Mouse (Mus musculus) 3T3-L1 (cell line): ENCODE measurements at regions not wholly inside any gene's neighbourhood (a gene's known extent, or its start where the extent isn't known, plus 50 kb on each side); places are given as distances from the start of the nearest gene placed in this dataset.

Experiments
- DNase-seq: peaks from one replicate; pipeline ENCODE4 v3.0.0-alpha.2; 2015; ENCODE audit warnings: low read depth, low spot score

DNA sequence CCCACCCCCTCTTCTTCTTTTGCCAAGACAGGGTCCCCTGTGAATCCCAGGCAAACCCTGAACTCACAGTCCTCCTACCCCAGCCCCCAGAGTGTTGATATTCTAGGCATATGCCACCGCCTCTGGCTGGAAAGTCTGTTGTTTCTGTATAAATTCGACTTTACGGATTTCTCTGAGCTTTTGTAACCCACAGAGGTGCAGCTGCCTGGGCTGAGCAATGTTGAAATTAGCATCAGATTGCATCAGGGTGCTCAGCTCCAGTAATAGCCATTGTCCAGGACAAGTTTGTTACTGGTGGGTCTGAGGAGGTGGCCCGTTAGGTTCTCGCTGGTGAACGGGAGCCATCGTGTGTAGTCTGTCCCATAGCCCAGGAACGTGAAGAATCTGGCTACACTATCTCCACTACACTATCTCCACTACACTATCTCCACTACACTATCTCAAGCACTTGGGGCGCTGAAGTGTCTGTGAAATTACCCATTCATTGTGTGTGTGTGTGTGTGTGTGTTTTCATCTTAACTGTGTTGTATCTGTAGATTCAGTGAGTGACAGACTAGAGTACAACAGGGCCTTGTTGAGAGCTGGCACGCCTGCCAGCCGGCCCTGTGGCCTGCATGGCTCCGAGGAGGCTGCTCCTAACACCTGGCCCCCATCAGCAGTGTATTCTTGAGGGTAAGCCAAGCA, 92.4 kb upstream of the Hnrnpk start:
- no peak for DNase-seq

DNA sequence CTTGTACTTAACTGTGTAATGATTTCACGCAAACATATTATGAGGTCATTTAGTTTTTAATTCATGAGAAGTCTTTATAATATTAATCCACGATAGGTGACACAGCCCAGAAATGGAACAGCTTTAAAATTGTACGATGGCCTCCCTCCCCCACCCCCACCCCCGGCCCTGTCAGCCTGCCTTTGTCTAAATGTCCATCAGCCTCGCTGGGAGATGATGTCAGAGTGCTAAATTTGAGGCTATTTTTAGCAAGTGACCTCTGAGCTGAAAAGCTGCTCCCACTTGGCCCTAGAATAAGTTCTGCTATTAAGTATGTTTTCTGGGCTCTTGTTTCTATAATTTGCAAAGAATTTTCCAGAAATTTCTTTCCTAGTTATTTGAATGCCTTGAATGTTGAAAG, 91.6 kb upstream of the Hnrnpk start:
- peak; percentile 20 for DNase-seq

DNA sequence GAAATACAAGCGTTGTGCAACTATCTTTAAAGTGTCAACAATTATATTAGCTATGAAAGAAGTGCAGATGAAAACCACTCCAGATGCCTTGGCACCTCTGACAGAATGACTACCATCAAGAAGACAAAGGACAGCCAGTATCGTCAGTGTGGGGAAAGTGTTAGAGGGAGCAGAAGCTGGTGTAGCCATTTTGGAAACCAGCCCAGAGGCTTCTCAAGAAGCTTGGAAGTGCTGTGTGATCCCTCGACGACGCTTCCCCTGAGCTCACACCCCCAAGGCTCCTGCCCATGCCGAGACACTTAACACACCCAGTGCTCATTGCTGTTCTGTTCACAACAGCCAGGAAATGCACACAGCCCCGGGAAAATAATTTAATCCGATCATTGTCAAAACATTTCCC, 87.7 kb upstream of the Hnrnpk start:
- no peak for DNase-seq

DNA sequence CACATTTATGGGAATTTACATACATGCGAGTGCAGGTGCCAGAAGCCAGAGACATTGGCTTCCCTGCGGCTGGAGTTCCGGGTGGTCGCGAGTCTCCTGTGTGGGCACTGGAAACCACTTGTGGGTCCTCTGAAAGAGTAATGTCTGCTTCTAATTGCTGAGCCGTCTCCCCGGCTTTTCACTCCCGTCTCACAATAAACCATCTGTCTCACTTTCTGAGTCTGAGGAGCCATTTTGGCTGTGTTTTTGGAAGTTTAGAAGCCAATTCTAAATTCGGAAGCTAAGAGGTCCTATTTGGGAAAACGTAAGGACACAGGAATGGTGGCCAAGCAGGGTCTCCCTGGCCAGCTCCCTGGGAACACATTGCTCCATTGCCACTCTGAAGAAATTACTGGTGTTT, 81.9 kb upstream of the Hnrnpk start:
- DNase-seq: no peak

DNA sequence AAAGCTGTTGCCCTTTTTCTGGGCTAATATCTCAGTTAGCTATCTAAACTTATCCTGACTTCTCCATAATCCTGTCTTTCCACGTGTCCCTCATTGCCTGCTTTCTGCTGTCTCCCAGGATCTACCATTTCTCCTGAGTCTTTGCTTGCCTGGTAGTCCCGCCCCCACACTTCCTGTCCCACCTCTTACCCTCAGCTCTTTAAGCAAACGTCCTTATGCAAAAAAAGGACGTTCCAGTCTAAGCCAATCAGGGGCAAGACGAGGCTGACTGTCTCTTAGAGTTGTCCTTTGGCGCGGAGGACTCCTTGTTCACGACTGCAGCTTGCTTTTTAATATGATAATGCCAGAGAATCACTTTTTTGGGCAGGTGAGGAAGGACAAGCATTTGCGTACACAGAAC, 79.6 kb upstream of the Hnrnpk start:
- DNase-seq: no peak

DNA sequence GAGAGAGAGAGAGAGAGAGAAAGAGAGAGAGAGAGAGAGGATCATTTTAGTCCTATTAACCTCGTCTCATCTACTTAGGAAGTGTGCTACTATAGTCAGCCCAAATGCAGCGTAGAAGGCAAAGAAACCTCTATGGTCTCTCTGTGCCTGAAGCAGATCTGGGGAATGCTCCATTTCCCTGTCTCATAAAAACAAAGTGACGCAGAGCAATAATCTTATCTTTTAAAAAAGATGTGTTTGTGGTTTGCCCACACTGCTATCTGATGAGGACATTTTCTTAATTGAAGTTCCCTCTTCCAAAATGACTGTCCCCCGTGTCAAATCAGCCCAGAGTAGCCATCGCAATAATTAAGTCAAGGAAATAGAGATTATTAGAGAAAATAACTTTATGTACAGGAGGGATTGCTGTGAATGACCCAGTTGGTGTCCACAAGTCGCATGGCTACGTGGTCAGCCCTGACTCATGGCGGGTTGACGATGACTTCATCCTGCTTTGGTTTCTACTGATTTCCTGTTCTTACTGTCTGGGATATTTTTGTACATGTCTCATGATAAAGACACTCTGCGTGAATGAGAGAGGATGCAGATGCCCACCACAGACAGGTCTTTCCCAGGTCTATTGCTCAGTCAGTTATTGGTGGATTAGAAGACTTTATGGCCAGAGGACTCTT, 77.9 kb upstream of the Hnrnpk start:
- DNase-seq: peak; percentile 65

DNA sequence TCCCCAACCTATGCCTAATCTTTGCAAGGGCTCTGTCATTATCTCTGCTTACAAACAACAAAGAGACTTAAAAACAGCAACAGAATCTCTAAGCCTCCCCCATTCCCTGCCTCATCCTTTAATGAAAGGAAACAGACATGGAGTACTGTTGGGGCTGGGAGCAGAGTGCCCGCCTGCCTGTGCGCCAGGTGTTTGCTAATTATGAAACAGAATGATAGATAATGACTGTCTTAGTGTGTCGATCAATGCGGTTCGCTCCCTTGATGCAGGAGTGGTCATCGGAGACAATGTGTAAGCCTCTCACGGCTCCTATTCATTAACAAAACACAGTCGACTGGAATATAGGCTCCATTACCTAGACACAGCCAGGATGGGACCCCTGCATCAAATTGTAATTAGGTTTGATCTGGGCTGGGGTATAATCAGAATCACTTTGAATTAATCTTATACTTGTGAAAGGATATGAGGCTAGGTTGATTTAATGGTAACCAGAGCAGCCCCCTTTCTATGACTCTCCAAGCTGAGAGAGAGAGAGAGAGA, 77.3 kb upstream of the Hnrnpk start:
- no peak for DNase-seq

DNA sequence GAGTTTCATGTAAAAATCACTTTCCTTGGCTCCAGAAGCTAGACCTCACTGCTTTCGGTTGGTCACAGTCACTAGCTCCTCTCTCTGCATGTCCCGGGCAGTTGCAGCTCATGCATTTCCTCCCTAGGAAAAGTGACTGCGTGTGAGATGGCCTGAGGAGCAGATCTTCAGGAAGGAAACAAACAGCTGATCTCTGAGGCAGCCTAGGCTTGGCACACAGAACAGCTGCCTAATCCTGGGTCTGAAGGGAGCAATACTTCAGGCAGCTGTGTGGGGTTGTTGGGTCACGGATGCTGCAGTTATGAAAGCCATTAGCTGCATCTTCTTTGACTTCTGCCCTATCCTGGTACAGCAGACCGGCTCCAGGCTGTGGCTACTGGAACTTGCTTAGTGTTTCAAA, 75.3 kb upstream of the Hnrnpk start:
- DNase-seq: no peak

DNA sequence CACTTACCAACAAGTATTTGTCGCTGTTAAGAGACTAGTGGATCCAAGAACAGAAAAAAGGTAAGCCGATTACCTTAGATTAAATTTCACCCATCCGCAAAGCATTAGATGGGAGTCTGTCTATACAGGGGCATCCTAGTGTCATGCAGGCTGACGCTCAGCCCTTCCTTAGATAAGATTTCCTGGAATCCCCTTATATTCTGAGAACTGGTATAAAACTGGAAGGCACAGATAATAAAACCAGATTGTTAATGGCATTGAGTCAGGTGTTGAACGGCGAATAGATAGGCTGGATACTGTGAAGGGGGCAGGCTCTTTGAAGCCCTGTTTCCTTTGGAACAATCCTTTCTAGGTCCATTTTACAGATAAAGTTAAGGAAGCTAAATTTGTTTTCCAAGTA, 74.1 kb upstream of the Hnrnpk start:
- no peak for DNase-seq

DNA sequence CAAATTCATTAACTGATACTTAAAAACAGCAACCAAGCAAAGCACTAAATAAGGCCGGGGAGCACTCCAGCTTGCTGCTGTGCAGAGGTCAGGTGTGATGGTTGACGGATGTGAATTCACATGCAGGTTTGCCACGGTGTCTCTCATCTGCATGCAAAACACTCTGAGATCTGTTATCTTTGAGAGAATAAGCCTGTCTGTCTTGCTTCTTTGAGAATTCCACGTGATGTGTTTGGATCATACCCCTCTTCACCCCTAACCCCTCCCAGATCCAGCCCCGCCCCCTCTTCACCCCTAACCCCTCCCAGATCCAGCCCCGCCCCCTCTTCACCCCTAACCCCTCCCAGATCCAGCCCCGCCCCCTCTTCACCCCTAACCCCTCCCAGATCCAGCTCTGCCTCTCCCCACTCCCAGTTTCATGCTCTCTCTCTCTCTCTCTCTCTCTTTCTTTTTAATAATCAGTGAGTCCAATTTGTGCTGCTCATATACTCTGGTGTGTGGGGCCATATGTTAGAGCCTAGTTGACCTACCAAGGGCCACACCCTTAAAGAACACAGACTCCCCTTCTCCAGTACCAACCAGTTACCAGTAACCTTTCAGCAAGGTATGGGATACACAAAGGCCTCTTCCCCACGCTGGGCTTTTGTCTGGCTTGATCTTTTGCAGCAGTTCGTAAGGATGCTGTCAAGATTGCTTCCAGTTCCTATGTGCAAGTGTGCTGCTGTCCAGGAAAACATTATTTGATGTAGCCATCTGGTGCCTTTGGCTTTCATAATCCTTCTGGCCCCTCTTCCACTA, 73.1 kb upstream of the Hnrnpk start:
- DNase-seq: no peak

DNA sequence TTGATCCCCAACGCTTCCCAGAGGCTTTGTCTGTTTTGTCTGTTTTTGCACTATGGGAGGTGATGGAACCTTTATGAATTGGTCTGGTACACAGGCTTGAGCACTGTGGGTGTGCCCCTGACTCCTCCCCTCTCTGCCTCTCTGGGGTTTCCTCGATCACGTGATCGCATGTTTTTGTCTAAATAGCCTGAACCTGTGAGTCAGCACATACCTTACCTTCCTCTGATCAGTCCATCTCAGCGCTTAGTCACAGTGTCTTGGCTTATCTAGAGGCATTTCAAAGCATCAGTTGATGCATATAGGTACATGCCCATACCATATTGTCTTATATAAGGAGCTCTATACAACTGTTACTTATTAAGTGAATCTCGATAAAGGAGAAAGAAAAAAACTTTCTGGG, 72.4 kb upstream of the Hnrnpk start:
- peak; percentile 78 for DNase-seq

DNA sequence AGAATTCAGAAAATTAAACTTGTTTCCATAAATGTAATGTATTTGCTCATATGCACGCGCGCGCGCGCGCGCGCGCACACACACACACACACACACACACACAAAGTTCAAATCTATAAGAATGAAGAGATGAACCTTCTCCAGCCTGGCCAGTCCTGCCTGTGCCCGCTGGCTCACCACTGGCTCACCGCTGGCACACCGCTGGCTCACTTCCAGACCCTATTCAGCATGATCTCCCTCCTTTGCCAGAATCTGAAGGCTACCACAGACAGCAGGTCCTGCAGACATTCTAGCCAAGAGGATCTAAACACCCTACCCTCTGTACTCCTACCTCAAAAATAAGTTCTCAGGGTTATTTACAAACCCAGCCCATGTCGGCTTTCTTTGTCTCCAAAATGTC, 69.3 kb upstream of the Hnrnpk start:
- no peak for DNase-seq

DNA sequence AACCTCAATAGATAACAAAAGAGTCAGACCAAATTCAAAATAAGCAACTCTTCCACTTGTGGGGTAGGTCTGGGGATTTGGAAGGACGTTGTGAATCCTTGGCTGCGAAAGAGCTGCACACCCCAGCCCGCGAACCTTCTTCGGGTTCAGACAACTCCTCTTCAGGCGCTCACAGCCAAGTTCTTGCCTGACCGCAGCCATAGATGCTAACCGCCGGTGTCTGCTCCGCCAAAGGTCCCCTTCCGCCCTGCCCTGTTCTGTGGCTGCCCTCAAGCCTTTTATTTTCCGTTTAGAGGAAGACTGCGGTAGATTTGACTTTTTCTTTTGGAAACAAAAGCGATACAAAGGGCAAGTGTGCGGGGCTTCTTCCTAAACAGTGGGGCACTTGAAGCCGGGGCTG, 68.6 kb upstream of the Hnrnpk start:
- DNase-seq: no peak

DNA sequence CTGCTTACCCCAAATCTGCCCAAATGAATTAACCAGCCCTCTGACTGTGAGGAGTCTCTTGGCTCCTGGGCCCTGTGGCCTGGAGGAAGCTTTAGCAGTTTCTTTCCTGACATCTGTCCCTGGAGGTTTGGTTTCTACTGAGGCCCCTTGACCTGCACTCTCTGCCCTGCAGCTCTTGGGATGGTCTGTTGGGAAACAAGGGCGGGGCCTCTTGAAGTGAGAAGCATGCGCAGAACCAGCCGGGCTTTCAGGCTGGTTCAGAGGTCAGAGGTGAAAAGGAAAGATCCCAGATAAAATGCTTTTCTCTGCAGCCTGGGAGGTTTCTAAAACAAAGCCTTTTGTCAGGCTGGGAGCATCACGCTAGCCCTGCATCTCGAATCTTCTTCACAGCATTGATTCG, 66.6 kb upstream of the Hnrnpk start:
- DNase-seq: no peak

DNA sequence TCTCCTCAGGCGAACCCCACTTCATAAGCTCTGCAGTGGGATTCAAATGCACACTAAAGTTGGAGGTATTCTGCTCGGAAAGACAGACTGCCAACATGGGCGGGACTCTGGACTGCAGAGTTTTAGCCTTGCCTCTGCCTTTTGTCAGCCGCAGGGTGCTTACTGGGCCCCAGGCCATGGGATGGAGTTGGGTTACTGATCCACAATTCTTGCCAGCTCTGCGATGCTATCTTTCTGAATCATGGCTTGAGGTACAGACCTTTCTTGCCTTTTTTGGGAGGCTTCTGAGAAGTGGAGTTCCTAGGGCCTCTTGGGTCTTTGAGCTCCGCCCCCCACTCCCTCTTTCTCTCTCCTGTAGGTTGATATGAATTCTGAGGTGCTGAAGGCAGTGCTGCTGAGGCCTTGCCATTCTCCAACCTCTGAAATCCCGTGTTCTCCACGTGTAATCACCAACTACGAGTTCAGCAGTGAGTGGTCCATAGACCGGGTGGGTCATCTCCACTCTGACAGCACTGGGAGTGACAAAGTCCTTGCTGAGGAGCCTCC, 64.0 kb upstream of the Hnrnpk start:
- peak; percentile 94 for DNase-seq

DNA sequence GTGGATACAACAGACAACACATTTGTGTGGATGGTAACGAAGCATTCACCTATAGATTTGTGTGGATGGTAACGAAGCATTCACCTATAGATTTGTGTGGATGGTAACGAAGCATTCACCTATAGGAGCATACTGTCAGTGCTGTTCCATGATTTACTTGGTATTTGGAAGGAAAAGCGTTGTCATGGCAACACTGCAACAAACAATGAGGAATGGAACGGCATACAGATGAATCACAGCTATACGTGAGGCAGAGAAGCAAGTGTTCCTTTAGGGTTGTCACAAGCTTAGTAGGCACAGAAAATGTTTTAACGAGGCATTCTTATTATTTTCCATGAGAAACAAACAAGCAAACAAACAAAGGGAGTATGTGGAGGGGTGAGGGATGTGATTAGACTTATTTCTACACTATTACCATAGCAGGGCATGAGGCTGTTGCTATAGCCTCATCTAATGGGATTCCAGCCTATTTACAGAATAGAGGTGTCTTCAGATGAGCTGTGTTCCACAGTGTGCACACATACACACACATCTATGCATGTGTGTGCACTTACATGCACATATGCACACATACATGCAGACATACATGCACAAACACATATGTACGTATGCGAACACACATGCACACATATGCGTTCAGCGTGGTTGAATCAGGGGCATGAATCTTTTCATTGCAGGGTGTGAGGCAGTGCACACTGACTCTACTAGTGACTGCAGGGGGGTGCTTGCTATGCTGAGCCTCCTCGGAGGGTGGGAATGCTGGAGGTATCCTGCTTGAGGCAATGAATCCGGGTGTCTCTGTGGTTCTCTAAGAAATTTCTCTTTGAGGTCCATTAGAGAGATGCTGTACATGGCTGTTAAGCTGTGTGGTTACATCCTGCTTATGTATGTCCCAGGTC, 62.3 kb upstream of the Hnrnpk start:
- DNase-seq: peak; percentile 72
